Mouse (Mus musculus) ovary, postnatal 10 days (tissue): ENCODE data around the gene Fam149b.

Experiments used
- DNase-seq: peaks from one replicate; pipeline ENCODE4 v3.0.0; 2022; ENCODE audit warnings: low spot score

Fam149b gene

GRCm38 (mm10) chr14:20389446-20390079, 41.6 kb downstream of the Fam149b start:
- no peak for DNase-seq

GRCm38 (mm10) chr14:20392326-20392725, 44.4 kb downstream of the Fam149b start:
- DNase-seq, result no peak

GRCm38 (mm10) chr14:20393205-20393913, 45.4 kb downstream of the Fam149b start, which contains the start of gene Mrps16:
Gene Mrps16, minus strand, starts transcription at chr14:20393634.
- peak; percentile 65 for DNase-seq

GRCm38 (mm10) chr14:20397220-20397619, 49.3 kb downstream of the Fam149b start:
- no peak for DNase-seq

- DNase-seq, result no peak
Observed at GRCm38 (mm10) chr14:20398864-20399263, 50.9 kb downstream of the Fam149b start.

- DNase-seq, result no peak
Observed at GRCm38 (mm10) chr14:20400071-20400470, 52.1 kb downstream of the Fam149b start.

GRCm38 (mm10) chr14:20422257-20422656, 74.3 kb downstream of the Fam149b start:
- no peak for DNase-seq

GRCm38 (mm10) chr14:20423046-20423445, 75.1 kb downstream of the Fam149b start:
- DNase-seq, result no peak

- no peak for DNase-seq
Observed at GRCm38 (mm10) chr14:20428593-20428992, 80.6 kb downstream of the Fam149b start.

- no peak for DNase-seq
Observed at GRCm38 (mm10) chr14:20429833-20430232, 81.9 kb downstream of the Fam149b start.

GRCm38 (mm10) chr14:20431726-20432125, 83.8 kb downstream of the Fam149b start:
- no peak for DNase-seq

- DNase-seq, result no peak
Observed at GRCm38 (mm10) chr14:20432420-20432819, 84.5 kb downstream of the Fam149b start.
